Mouse (Mus musculus): ENCODE measurements around the gene Prf1.

GRCm38 (mm10) chr10:61263606-61264005, 34.0 kb upstream of the Prf1 start:
- TF ChIP-seq CTCF (IDR thresholded peaks at IDR 0.05), result no peak
- TF ChIP-seq EP300 (IDR thresholded peaks at IDR 0.05), result no peak

Data from lung, postnatal 0 days (tissue).